Mouse (Mus musculus) limb, embryonic 10.5 days (tissue): ENCODE measurements at regions not wholly inside any gene's neighbourhood (a gene's known extent, or its start where the extent isn't known, plus 50 kb on each side); places are given as distances from the start of the nearest gene placed in this dataset.
"Not testable (repeated sequence)": the region's sequence is repeated elsewhere in the genome, so short reads cannot be mapped to it uniquely, and the experiment has no call there.

Experiments
- DNase-seq: peaks from one replicate; pipeline ENCODE4 v3.0.0-alpha.2; 2017; ENCODE audit warnings: low spot score
- H3K27ac ChIP-seq: fragments of 300-500 bp; sonication (generic); 2 replicates; pipeline ENCODE4 v1.5.1; 2016; ENCODE audit warnings: mild to moderate bottlenecking
- H3K27me3 ChIP-seq: fragments of 300-500 bp; sonication (generic); 2 replicates; pipeline ENCODE4 v1.6.1; 2016; ENCODE audit warnings: low read depth, mild to moderate bottlenecking; ENCODE audit not compliant: poor library complexity, severe bottlenecking
- H3K36me3 ChIP-seq: fragments of 300-500 bp; sonication (generic); 2 replicates; pipeline ENCODE4 v1.6.1; 2016; ENCODE audit warnings: mild to moderate bottlenecking, moderate library complexity
- H3K4me1 ChIP-seq: fragments of 300-500 bp; sonication (generic); 2 replicates; pipeline ENCODE4 v1.6.1; 2016
- H3K4me3 ChIP-seq: fragments of 300-500 bp; sonication (generic); 2 replicates; pipeline ENCODE4 v1.5.1; 2016; ENCODE audit warnings: mild to moderate bottlenecking, moderate library complexity
- H3K9me3 ChIP-seq: fragments of 300-500 bp; sonication (generic); replicated peaks from 2 replicates; pipeline ENCODE4 v1.6.1; 2016; ENCODE audit warnings: mild to moderate bottlenecking
- WGBS: fragments of 180-500 bp; shearing (Covaris S2); methylation state at CpG from one replicate; pipeline ENCODE4 v1.1.7; 2016; 5-methylcytosine and 5-hydroxymethylcytosine counted together

GRCm38 (mm10) chr3:53792541-53792940 lies 52.3 kb upstream of the Gm10985 start:
- WGBS: 97% methylated on average over 1 of the region's 1 CpGs
- H3K36me3 ChIP-seq: no peaks in the 10 kb centered on the region
- no peak for DNase-seq
- no peak overlapping the region for H3K27ac ChIP-seq
- no peaks in the 10 kb centered on the region for H3K9me3 ChIP-seq
- no peaks in the 10 kb centered on the region for H3K27me3 ChIP-seq
- H3K4me3 ChIP-seq: no peak overlapping the region
- no peaks in the 10 kb centered on the region for H3K4me1 ChIP-seq

GRCm38 (mm10) chr3:53789706-53790105 lies 55.2 kb upstream of the Gm10985 start:
- no peak for DNase-seq
- Histone ChIP-seq H3K9me3 (no peaks in the 10 kb centered on the region), H3K27ac (no peak overlapping the region), H3K4me3 (no peak overlapping the region), H3K4me1 (no peaks in the 10 kb centered on the region), H3K27me3 (no peaks in the 10 kb centered on the region), H3K36me3 (no peaks in the 10 kb centered on the region)

- 72% methylated on average over 3 of the region's 3 CpGs for WGBS
- no peaks in the 10 kb centered on the region for H3K9me3 ChIP-seq
These were observed 59.7 kb upstream of the Gm10985 start for GRCm38 (mm10) chr3:53785201-53785600.

GRCm38 (mm10) chr3:53776668-53777067 lies 68.2 kb upstream of the Gm10985 start:
- Histone ChIP-seq H3K4me3 (no peak overlapping the region), H3K9me3 (no peaks in the 10 kb centered on the region), H3K27me3 (no peaks in the 10 kb centered on the region), H3K27ac (no peak overlapping the region), H3K4me1 (no peaks in the 10 kb centered on the region), H3K36me3 (no peaks in the 10 kb centered on the region)
- WGBS: 91% methylated on average over 5 of the region's 5 CpGs
- no peak for DNase-seq

More at GRCm38 (mm10) chr3:53785201-53785600, 59.7 kb upstream of the Gm10985 start:
- Histone ChIP-seq H3K27ac (no peak overlapping the region), H3K27me3 (no peaks in the 10 kb centered on the region), H3K4me1 (no peaks in the 10 kb centered on the region), H3K4me3 (no peak overlapping the region), H3K36me3 (no peaks in the 10 kb centered on the region)
- DNase-seq: no peak

GRCm38 (mm10) chr3:53767601-53768000 lies 77.3 kb upstream of the Gm10985 start:
- Histone ChIP-seq H3K4me3 (no peak overlapping the region), H3K27ac (no peak overlapping the region), H3K36me3 (no peaks in the 10 kb centered on the region), H3K4me1 (no peaks in the 10 kb centered on the region), H3K9me3 (no peaks in the 10 kb centered on the region), H3K27me3 (no peaks in the 10 kb centered on the region)
- no peak for DNase-seq

- Histone ChIP-seq H3K27ac (no peak overlapping the region), H3K27me3 (no peaks in the 10 kb centered on the region), H3K4me3 (no peak overlapping the region), H3K4me1 (no peaks in the 10 kb centered on the region), H3K9me3 (no peaks in the 10 kb centered on the region), H3K36me3 (no peaks in the 10 kb centered on the region)
- 85% methylated on average over 2 of the region's 2 CpGs for WGBS
- DNase-seq: no peak
These were observed 80.9 kb upstream of the Gm10985 start for GRCm38 (mm10) chr3:53763981-53764380.

GRCm38 (mm10) chr3:53761514-53762075 lies 83.3 kb upstream of the Gm10985 start:
- no peaks in the 10 kb centered on the region for H3K9me3 ChIP-seq
- WGBS: 80% methylated on average over 11 of the region's 11 CpGs
- DNase-seq: no peak
- no peak overlapping the region for H3K27ac ChIP-seq
- no peaks in the 10 kb centered on the region for H3K27me3 ChIP-seq
- H3K4me1 ChIP-seq: 0 out of 2 replicates have a peak, but pooled peaks cover 2% of the 10 kb centered on the region
- H3K4me3 ChIP-seq: no peak overlapping the region
- no peaks in the 10 kb centered on the region for H3K36me3 ChIP-seq

- Histone ChIP-seq H3K36me3 (no peaks in the 10 kb centered on the region), H3K4me1 (0 out of 2 replicates have a peak, but pooled peaks cover 4% of the 10 kb centered on the region), H3K27ac (no peak overlapping the region), H3K9me3 (no peaks in the 10 kb centered on the region), H3K4me3 (no peak overlapping the region), H3K27me3 (no peaks in the 10 kb centered on the region)
- 44% methylated on average over 10 of the region's 10 CpGs for WGBS
- no peak for DNase-seq
These were observed 88.6 kb upstream of the Gm10985 start for GRCm38 (mm10) chr3:53756115-53756853.

GRCm38 (mm10) chr3:53737161-53737560 lies 80.0 kb upstream of the Frem2 start:
- Histone ChIP-seq H3K27me3 (no peaks in the 10 kb centered on the region), H3K9me3 (no peaks in the 10 kb centered on the region), H3K4me1 (no peaks in the 10 kb centered on the region), H3K27ac (no peak overlapping the region), H3K36me3 (no peaks in the 10 kb centered on the region), H3K4me3 (no peak overlapping the region)
- WGBS: 91% methylated on average over 4 of the region's 4 CpGs
- no peak for DNase-seq

GRCm38 (mm10) chr3:53735607-53736006 lies 78.5 kb upstream of the Frem2 start:
- H3K4me3 ChIP-seq, H3K27me3 ChIP-seq, H3K9me3 ChIP-seq, H3K36me3 ChIP-seq, H3K4me1 ChIP-seq, DNase-seq, H3K27ac ChIP-seq: not testable (repeated sequence)
- WGBS: 95% methylated on average over 3 of the region's 3 CpGs

GRCm38 (mm10) chr3:53735147-53735546 lies 78.0 kb upstream of the Frem2 start:
- WGBS: 41% methylated on average over 5 of the region's 5 CpGs
- no peak overlapping the region for H3K4me3 ChIP-seq
- no peaks in the 10 kb centered on the region for H3K27me3 ChIP-seq
- no peaks in the 10 kb centered on the region for H3K9me3 ChIP-seq
- DNase-seq: no peak
- no peaks in the 10 kb centered on the region for H3K36me3 ChIP-seq
- 0 out of 2 replicates have a peak, but pooled peaks cover 1% of the 10 kb centered on the region for H3K4me1 ChIP-seq
- no peak overlapping the region for H3K27ac ChIP-seq

GRCm38 (mm10) chr3:53730440-53730839 lies 73.3 kb upstream of the Frem2 start:
- Histone ChIP-seq H3K27ac (no peak overlapping the region), H3K9me3 (no peaks in the 10 kb centered on the region), H3K4me1 (0 out of 2 replicates have a peak, but pooled peaks cover 3% of the 10 kb centered on the region), H3K4me3 (no peak overlapping the region), H3K36me3 (no peaks in the 10 kb centered on the region), H3K27me3 (no peaks in the 10 kb centered on the region)
- 38% methylated on average over 7 of the region's 7 CpGs for WGBS
- no peak for DNase-seq

- H3K27me3 ChIP-seq: no peaks in the 10 kb centered on the region
- no peak overlapping the region for H3K27ac ChIP-seq
- 0 out of 2 replicates have a peak, but pooled peaks cover 3% of the 10 kb centered on the region for H3K4me1 ChIP-seq
- DNase-seq: peak; percentile 63
- WGBS: 43% methylated on average over 5 of the region's 5 CpGs
- H3K9me3 ChIP-seq: no peaks in the 10 kb centered on the region
- H3K36me3 ChIP-seq: no peaks in the 10 kb centered on the region
- H3K4me3 ChIP-seq: no peak overlapping the region
These were observed 72.7 kb upstream of the Frem2 start for GRCm38 (mm10) chr3:53729810-53730209.
